Mouse (Mus musculus) olfactory bulb, adult 2 months (tissue): ENCODE data around the gene S100a4.

Source experiments
- CTCF ChIP-seq: fragments of 200-500 bp; IDR thresholded peaks from 2 replicates; pipeline ENCODE4 v1.5.1; 2012; ENCODE audit warnings: low read depth, mild to moderate bottlenecking, low read length, moderate library complexity; ENCODE audit not compliant: insufficient read depth
- POLR2A ChIP-seq: fragments of 200-500 bp; IDR thresholded peaks from 2 replicates; pipeline ENCODE4 v1.6.1; 2012; ENCODE audit warnings: mild to moderate bottlenecking, low read depth, low read length, moderate library complexity; ENCODE audit not compliant: insufficient read depth

DNA sequence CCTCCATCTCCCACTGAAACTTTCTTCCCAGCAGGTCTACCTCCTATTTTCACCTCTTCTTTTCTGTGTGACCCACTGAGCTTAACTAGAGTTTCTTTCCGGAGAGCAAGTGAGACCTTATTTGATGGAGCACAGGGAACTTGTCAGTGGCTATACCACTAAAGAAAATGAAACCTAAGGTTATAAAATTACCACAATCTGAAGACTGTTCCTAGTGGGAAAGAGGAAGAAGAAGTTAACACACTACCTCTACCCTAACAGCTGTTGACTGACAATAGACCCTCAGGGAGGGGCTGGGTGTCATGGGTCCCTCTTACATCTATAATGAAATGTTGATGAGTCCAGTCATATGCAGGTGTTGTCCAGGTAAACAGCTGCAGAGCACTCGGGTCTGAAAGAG lies 28.4 kb downstream of the S100a4 start:
- TF ChIP-seq CTCF = no peak
- no peak for TF ChIP-seq POLR2A
